Mouse (Mus musculus) heart, postnatal 0 days (tissue): ENCODE data around the gene Gm3317.
"Not testable (repeated sequence)": the region's sequence is repeated elsewhere in the genome, so short reads cannot be mapped to it uniquely, and the experiment has no call there.

ENCODE experiments used
- CTCF ChIP-seq: IDR thresholded peaks from 2 replicates; pipeline ENCODE4 v1.5.1; 2016; ENCODE audit warnings: antibody characterized with exemption, control low read depth, low read depth
- EP300 ChIP-seq: IDR thresholded peaks from 2 replicates; pipeline ENCODE4 v1.6.1; 2016; ENCODE audit warnings: antibody characterized with exemption, low read depth

GRCm38 (mm10) chr14:5131219-5131618, 33.1 kb upstream of the Gm3317 start, which contains the start of gene Gm8279:
- TF ChIP-seq EP300, CTCF: not testable (repeated sequence)
